Mouse (Mus musculus): ENCODE measurements around the gene Ap3s2. TPM values are rescaled to one million over a fixed set of nuclear protein-coding genes. Genes with fewer than 3 reads are reported as not detected.

Gene Ap3s2
- polyA plus RNA-seq, 1 experiment from 2014 or later: 51.0 TPM

Small RNA genes lying within 50 kb of the gene (microRNA-seq; reads per million reads assigned to microRNA genes)
- gene Gm24541: not detected

Other genes starting within 250 kb of the Ap3s2 start
- 1.7 and 2.2 TPM in 2 replicates for gene Kif7, start 204.9 kb downstream of the Ap3s2 start, polyA plus RNA-seq (2015; fragmentation: Nextera tagmentation; extraction: Ambion mirVana)
- 0.13 and 0.17 TPM in 2 replicates for gene Plin1, start 187.7 kb downstream of the Ap3s2 start, polyA plus RNA-seq (2015; fragmentation: Nextera tagmentation; extraction: Ambion mirVana)
- 10.9 and 14.6 TPM in 2 replicates for gene Pex11a, start 177.5 kb downstream of the Ap3s2 start, polyA plus RNA-seq (2015; fragmentation: Nextera tagmentation; extraction: Ambion mirVana)
- gene Wdr93, start 177.5 kb downstream of the Ap3s2 start, polyA plus RNA-seq (2015; fragmentation: Nextera tagmentation; extraction: Ambion mirVana): 0.47 and 0.65 TPM in 2 replicates
- not detected in 2 replicates for gene Mesp1, start 126.9 kb downstream of the Ap3s2 start, polyA plus RNA-seq (2015; fragmentation: Nextera tagmentation; extraction: Ambion mirVana)
- 0.74 and 0.93 TPM in 2 replicates for gene Mesp2, start 109.9 kb downstream of the Ap3s2 start, polyA plus RNA-seq (2015; fragmentation: Nextera tagmentation; extraction: Ambion mirVana)
- 4.3 and 4.4 TPM in 2 replicates for gene Anpep, start 59.6 kb downstream of the Ap3s2 start, polyA plus RNA-seq (2015; fragmentation: Nextera tagmentation; extraction: Ambion mirVana)
- 19.0 and 20.3 TPM in 2 replicates for gene Arpin, start 14.7 kb upstream of the Ap3s2 start, polyA plus RNA-seq (2015; fragmentation: Nextera tagmentation; extraction: Ambion mirVana)
- gene Zfp710, start 104.2 kb upstream of the Ap3s2 start, polyA plus RNA-seq (2015; fragmentation: Nextera tagmentation; extraction: Ambion mirVana): 18.3 and 18.5 TPM in 2 replicates
- gene Idh2, start 194.7 kb upstream of the Ap3s2 start, polyA plus RNA-seq (2015; fragmentation: Nextera tagmentation; extraction: Ambion mirVana): 237 and 256 TPM in 2 replicates

All from hindbrain, embryonic 13.5 days (tissue).